Mouse (Mus musculus) intestine, postnatal 0 days (tissue): ENCODE measurements around the gene Il21r. TPM values are rescaled to one million over a fixed set of nuclear protein-coding genes. Genes with fewer than 3 reads are reported as not detected.

Source experiments
- ATAC-seq: fragments of 200-750 bp; cut with Nextera tagmentation; 2 replicates; pipeline ENCODE4 v1.8.0; 2017; ENCODE audit warnings: mild to moderate bottlenecking, moderate TSS enrichment, moderate library complexity
- H3K27ac ChIP-seq: fragments of 300-500 bp; sonication (generic); 2 replicates; pipeline ENCODE4 v1.5.1; 2014; ENCODE audit warnings: mild to moderate bottlenecking, low read depth, low read length, moderate library complexity
- H3K27me3 ChIP-seq: fragments of 300-500 bp; sonication (generic); replicated peaks from 2 replicates; pipeline ENCODE4 v1.6.1; 2014; ENCODE audit warnings: low read length, mixed read lengths; ENCODE audit not compliant: control insufficient read depth, insufficient read depth
- H3K36me3 ChIP-seq: fragments of 300-500 bp; sonication (generic); 2 replicates; pipeline ENCODE4 v1.6.1; 2014; ENCODE audit warnings: mild to moderate bottlenecking, moderate library complexity; ENCODE audit not compliant: control insufficient read depth, insufficient read depth
- H3K4me1 ChIP-seq: fragments of 300-500 bp; sonication (generic); replicated peaks from 2 replicates; pipeline ENCODE4 v1.6.1; 2014; ENCODE audit warnings: antibody characterized with exemption, low read length, mixed read lengths; ENCODE audit not compliant: control insufficient read depth, insufficient read depth
- H3K4me2 ChIP-seq: fragments of 300-500 bp; sonication (generic); replicated peaks from 2 replicates; pipeline ENCODE4 v1.6.1; 2014; ENCODE audit warnings: low read depth, mild to moderate bottlenecking, moderate library complexity
- H3K4me3 ChIP-seq: fragments of 300-500 bp; sonication (generic); 2 replicates; pipeline ENCODE4 v1.5.1; 2014; ENCODE audit warnings: low read depth, low read length
- H3K9ac ChIP-seq: fragments of 300-500 bp; sonication (generic); 2 replicates; pipeline ENCODE4 v1.6.1; 2014; ENCODE audit warnings: mild to moderate bottlenecking, low read depth, low read length
- H3K9me3 ChIP-seq: fragments of 300-500 bp; sonication (generic); 2 replicates; pipeline ENCODE4 v1.6.1; 2016; ENCODE audit warnings: mixed run types; ENCODE audit not compliant: control insufficient read depth
- CTCF ChIP-seq: sonication (generic); IDR thresholded peaks from 2 replicates; pipeline ENCODE4 v1.5.1; 2016; ENCODE audit warnings: low read depth, mild to moderate bottlenecking, control low read depth, antibody characterized with exemption, moderate library complexity
- WGBS: fragments of 180-500 bp; shearing (Covaris S2); extraction: QIAGEN DNeasy Blood & Tissue Kit; methylation state at CpG from one replicate; pipeline ENCODE4 v1.1.7; 2014; 5-methylcytosine and 5-hydroxymethylcytosine counted together
- polyA plus RNA-seq: library from polyadenylated mRNA; unstranded; fragments of >200 nt; fragmentation: Nextera tagmentation; extraction: Ambion mirVana; gene quantifications from 2 replicates; pipeline ENCODE4 v1.2.1, GENCODE M21; 2015

The Il21r gene
- 0.08 and 0.09 TPM in 2 replicates for polyA plus RNA-seq

GRCm38 (mm10) chr7:125603185-125603631 is at the start of gene Il21r:
Gene Il21r (plus strand): TSS chr7:125603429.
- no peaks in the 10 kb centered on the region for H3K36me3 ChIP-seq
- H3K4me3 ChIP-seq: no peak within 1 kb of the TSS
- no peak for ATAC-seq
- no peaks in the 10 kb centered on the region for H3K27me3 ChIP-seq
- WGBS: 50% methylated on average over 11 of the region's 11 CpGs
- H3K4me2 ChIP-seq: no peak within 1 kb of the TSS
- TF ChIP-seq CTCF: no peak
- H3K4me1 ChIP-seq: no peaks in the 10 kb centered on the region
- no peaks in the 10 kb centered on the region for H3K9me3 ChIP-seq
- no peak within 1 kb of the TSS for H3K27ac ChIP-seq
- H3K9ac ChIP-seq: no peak within 1 kb of the TSS

- TF ChIP-seq CTCF: no peak
- Histone ChIP-seq H3K4me3 (peak overlapping the region; percentile 79), H3K9ac (peak overlapping the region; percentile 90), H3K4me2 (peak overlapping the region; percentile 84), H3K27me3 (no peaks in the 10 kb centered on the region), H3K27ac (peak overlapping the region; percentile 72), H3K9me3 (no peaks in the 10 kb centered on the region), H3K4me1 (peaks cover 32% of the 10 kb centered on the region), H3K36me3 (peaks cover 3% of the 10 kb centered on the region; the same call in 1 of the 2 replicates)
- 79% methylated on average over 13 of the region's 13 CpGs for whole genome bisulfite sequencing
- ATAC-seq: no peak
These were observed 49.4 kb upstream of the Il21r start for GRCm38 (mm10) chr7:125553653-125554428.

- WGBS: 56% methylated on average over 9 of the region's 9 CpGs
- H3K9me3 ChIP-seq: no peaks in the 10 kb centered on the region
- peaks cover 3% of the 10 kb centered on the region; the same call in 1 of the 2 replicates for H3K36me3 ChIP-seq
- peak overlapping the region; percentile 84 for H3K4me2 ChIP-seq
- TF ChIP-seq CTCF: no peak
- peaks cover 40% of the 10 kb centered on the region for H3K4me1 ChIP-seq
- ATAC-seq: peak; percentile 29
- peak overlapping the region; percentile 72 for H3K27ac ChIP-seq
- no peaks in the 10 kb centered on the region for H3K27me3 ChIP-seq
- H3K9ac ChIP-seq: 0 out of 2 replicates have a peak overlapping the region, but pooled peaks have one; percentile 90
- H3K4me3 ChIP-seq: peak overlapping the region; percentile 79; the same call in 1 of the 2 replicates
These were observed 48.6 kb upstream of the Il21r start for GRCm38 (mm10) chr7:125554456-125555114.

- TF ChIP-seq CTCF: no peak
- H3K9me3 ChIP-seq: no peaks in the 10 kb centered on the region
- peak overlapping the region; percentile 84 for H3K4me2 ChIP-seq
- H3K9ac ChIP-seq: no peak overlapping the region
- H3K27ac ChIP-seq: peak overlapping the region; percentile 72
- H3K4me3 ChIP-seq: no peak overlapping the region
- no peaks in the 10 kb centered on the region for H3K27me3 ChIP-seq
- ATAC-seq: no peak
- peaks cover 7% of the 10 kb centered on the region; the same call in 1 of the 2 replicates for H3K36me3 ChIP-seq
- 61% methylated on average over 7 of the region's 7 CpGs for WGBS
- H3K4me1 ChIP-seq: peaks cover 46% of the 10 kb centered on the region
These were observed 47.8 kb upstream of the Il21r start for GRCm38 (mm10) chr7:125555351-125555872.

GRCm38 (mm10) chr7:125556096-125556495 is 47.1 kb upstream of the Il21r start:
- Histone ChIP-seq H3K9ac (no peak overlapping the region), H3K4me2 (peak overlapping the region; percentile 84), H3K9me3 (no peaks in the 10 kb centered on the region), H3K27ac (no peak overlapping the region; the same call in 1 of the 2 replicates), H3K4me3 (no peak overlapping the region), H3K4me1 (peaks cover 52% of the 10 kb centered on the region), H3K36me3 (peaks cover 12% of the 10 kb centered on the region; the same call in 1 of the 2 replicates), H3K27me3 (no peaks in the 10 kb centered on the region)
- ATAC-seq: no peak
- WGBS: 56% methylated on average over 4 of the region's 4 CpGs
- TF ChIP-seq CTCF: no peak

GRCm38 (mm10) chr7:125556865-125557264 is 46.4 kb upstream of the Il21r start:
- no peak for ATAC-seq
- WGBS: 72% methylated on average over 8 of the region's 8 CpGs
- Histone ChIP-seq H3K9me3 (no peaks in the 10 kb centered on the region), H3K4me1 (peaks cover 55% of the 10 kb centered on the region), H3K9ac (no peak overlapping the region), H3K4me2 (peak overlapping the region; percentile 27), H3K4me3 (no peak overlapping the region), H3K36me3 (peaks cover 12% of the 10 kb centered on the region; the same call in 1 of the 2 replicates), H3K27me3 (no peaks in the 10 kb centered on the region), H3K27ac (no peak overlapping the region)
- no peak for TF ChIP-seq CTCF
